Mouse (Mus musculus): Measurements from ENCODE around the gene Zfp933. TPM values are rescaled to one million over a fixed set of nuclear protein-coding genes. Genes with fewer than 3 reads are reported as not detected.

Gene Zfp933
- polyA plus RNA-seq (2014; fragmentation: Nextera tagmentation; extraction: Ambion mirVana) = 2.9 and 3.1 TPM in 2 replicates

- DNase-seq (ENCODE audit: low spot score) (peak; percentile 64), ATAC-seq (replicated peaks; ENCODE audit: low FRiP score) (peak; percentile 88)
- peak within 1 kb of the TSS; percentile 76 for H3K4me3 ChIP-seq (ENCODE audit: low read depth, low read length)
- peak within 1 kb of the TSS; percentile 87 for H3K4me2 ChIP-seq
- H3K27me3 ChIP-seq (replicated peaks; ENCODE audit: control insufficient read depth, insufficient read depth, low read length) = no peaks in the 10 kb centered on the region
- H3K9ac ChIP-seq (ENCODE audit: low read depth, low read length) = peak within 1 kb of the TSS; percentile 69
- peaks cover 13% of the 10 kb centered on the region for H3K4me1 ChIP-seq (replicated peaks; ENCODE audit: control insufficient read depth, insufficient read depth, low read length)
- no peaks in the 10 kb centered on the region for H3K9me3 ChIP-seq (ENCODE audit: control insufficient read depth, low read length)
- H3K27ac ChIP-seq (ENCODE audit: low read depth, low read length) = 0 out of 2 replicates have a peak within 1 kb of the TSS, but pooled peaks have one; percentile 14
- peaks cover 7% of the 10 kb centered on the region; the same call in 1 of the 2 replicates for H3K36me3 ChIP-seq (ENCODE audit: control insufficient read depth, insufficient read depth, low read length)
- 4% methylated on average over 23 of the region's 23 CpGs for WGBS
Observed at GRCm38 (mm10) chr4:147847614-147848583, at the start of gene Zfp933. Zfp933 (minus strand) TSS chr4:147848366.

GRCm38 (mm10) chr4:147897348-147897747, 49.2 kb upstream of the Zfp933 start:
- Histone ChIP-seq H3K4me3 (ENCODE audit: low read depth, low read length) (no peak overlapping the region), H3K9me3 (ENCODE audit: control insufficient read depth, low read length) (no peaks in the 10 kb centered on the region), H3K27me3 (replicated peaks; ENCODE audit: control insufficient read depth, insufficient read depth, low read length) (no peaks in the 10 kb centered on the region), H3K9ac (ENCODE audit: low read depth, low read length) (no peak overlapping the region), H3K36me3 (ENCODE audit: control insufficient read depth, insufficient read depth, low read length) (peaks cover 36% of the 10 kb centered on the region; the same call in 1 of the 2 replicates), H3K4me2 (no peak overlapping the region), H3K4me1 (replicated peaks; ENCODE audit: control insufficient read depth, insufficient read depth, low read length) (peaks cover 5% of the 10 kb centered on the region; the same call in 1 of the 2 replicates), H3K27ac (ENCODE audit: low read depth, low read length) (no peak overlapping the region)
- DNase-seq (ENCODE audit: low spot score) (no peak), ATAC-seq (replicated peaks; ENCODE audit: low FRiP score) (no peak)
- 83% methylated on average over 3 of the region's 3 CpGs for WGBS

GRCm38 (mm10) chr4:147896411-147896810, 48.2 kb upstream of the Zfp933 start:
- Histone ChIP-seq H3K4me1 (replicated peaks; ENCODE audit: control insufficient read depth, insufficient read depth, low read length) (peaks cover 5% of the 10 kb centered on the region; the same call in 1 of the 2 replicates), H3K27ac (ENCODE audit: low read depth, low read length) (no peak overlapping the region), H3K9ac (ENCODE audit: low read depth, low read length) (no peak overlapping the region), H3K27me3 (replicated peaks; ENCODE audit: control insufficient read depth, insufficient read depth, low read length) (no peaks in the 10 kb centered on the region), H3K4me3 (ENCODE audit: low read depth, low read length) (no peak overlapping the region), H3K4me2 (no peak overlapping the region), H3K36me3 (ENCODE audit: control insufficient read depth, insufficient read depth, low read length) (peaks cover 36% of the 10 kb centered on the region; the same call in 1 of the 2 replicates), H3K9me3 (ENCODE audit: control insufficient read depth, low read length) (no peaks in the 10 kb centered on the region)
- DNase-seq (ENCODE audit: low spot score) (no peak), ATAC-seq (replicated peaks; ENCODE audit: low FRiP score) (no peak)
- WGBS = 77% methylated on average over 1 of the region's 1 CpGs

- Histone ChIP-seq H3K4me1 (replicated peaks; ENCODE audit: control insufficient read depth, insufficient read depth, low read length) (peaks cover 3% of the 10 kb centered on the region; the same call in 1 of the 2 replicates), H3K4me3 (ENCODE audit: low read depth, low read length) (no peak overlapping the region), H3K27ac (ENCODE audit: low read depth, low read length) (no peak overlapping the region), H3K4me2 (no peak overlapping the region), H3K9me3 (ENCODE audit: control insufficient read depth, low read length) (no peaks in the 10 kb centered on the region), H3K36me3 (ENCODE audit: control insufficient read depth, insufficient read depth, low read length) (peaks cover 35% of the 10 kb centered on the region; the same call in 1 of the 2 replicates), H3K9ac (ENCODE audit: low read depth, low read length) (no peak overlapping the region), H3K27me3 (replicated peaks; ENCODE audit: control insufficient read depth, insufficient read depth, low read length) (no peaks in the 10 kb centered on the region)
- no peak for DNase-seq (ENCODE audit: low spot score)
- WGBS = 83% methylated on average over 4 of the region's 4 CpGs
- ATAC-seq (replicated peaks; ENCODE audit: low FRiP score) = no peak
Observed at GRCm38 (mm10) chr4:147895815-147896330, 47.7 kb upstream of the Zfp933 start.

- WGBS = 85% methylated on average over 6 of the region's 6 CpGs
- no peaks in the 10 kb centered on the region for H3K9me3 ChIP-seq (ENCODE audit: control insufficient read depth, low read length)
- H3K4me1 ChIP-seq (replicated peaks; ENCODE audit: control insufficient read depth, insufficient read depth, low read length) = no peaks in the 10 kb centered on the region
- H3K27me3 ChIP-seq (replicated peaks; ENCODE audit: control insufficient read depth, insufficient read depth, low read length) = no peaks in the 10 kb centered on the region
- H3K4me3 ChIP-seq (ENCODE audit: low read depth, low read length) = no peak overlapping the region
- peaks cover 45% of the 10 kb centered on the region for H3K36me3 ChIP-seq (ENCODE audit: control insufficient read depth, insufficient read depth, low read length)
- DNase-seq (ENCODE audit: low spot score) = no peak
- no peak overlapping the region for H3K9ac ChIP-seq (ENCODE audit: low read depth, low read length)
- no peak overlapping the region for H3K27ac ChIP-seq (ENCODE audit: low read depth, low read length)
- H3K4me2 ChIP-seq = no peak overlapping the region
- no peak for ATAC-seq (replicated peaks; ENCODE audit: low FRiP score)
Observed at GRCm38 (mm10) chr4:147890341-147890740, 42.2 kb upstream of the Zfp933 start.

GRCm38 (mm10) chr4:147888237-147888636, 40.1 kb upstream of the Zfp933 start:
- H3K9me3 ChIP-seq (ENCODE audit: control insufficient read depth, low read length) = no peaks in the 10 kb centered on the region
- ATAC-seq (replicated peaks; ENCODE audit: low FRiP score) = no peak
- H3K9ac ChIP-seq (ENCODE audit: low read depth, low read length) = no peak overlapping the region
- no peaks in the 10 kb centered on the region for H3K27me3 ChIP-seq (replicated peaks; ENCODE audit: control insufficient read depth, insufficient read depth, low read length)
- H3K27ac ChIP-seq (ENCODE audit: low read depth, low read length) = no peak overlapping the region
- no peak overlapping the region for H3K4me2 ChIP-seq
- H3K4me3 ChIP-seq (ENCODE audit: low read depth, low read length) = no peak overlapping the region
- DNase-seq (ENCODE audit: low spot score) = no peak
- 91% methylated on average over 4 of the region's 4 CpGs for WGBS
- peaks cover 53% of the 10 kb centered on the region for H3K36me3 ChIP-seq (ENCODE audit: control insufficient read depth, insufficient read depth, low read length)
- no peaks in the 10 kb centered on the region for H3K4me1 ChIP-seq (replicated peaks; ENCODE audit: control insufficient read depth, insufficient read depth, low read length)

GRCm38 (mm10) chr4:147887277-147887676, 39.1 kb upstream of the Zfp933 start:
- DNase-seq (ENCODE audit: low spot score) (no peak), ATAC-seq (replicated peaks; ENCODE audit: low FRiP score) (no peak)
- H3K36me3 ChIP-seq (ENCODE audit: control insufficient read depth, insufficient read depth, low read length) = peaks cover 57% of the 10 kb centered on the region
- no peak overlapping the region for H3K4me2 ChIP-seq
- WGBS = 90% methylated on average over 7 of the region's 7 CpGs
- H3K27me3 ChIP-seq (replicated peaks; ENCODE audit: control insufficient read depth, insufficient read depth, low read length) = no peaks in the 10 kb centered on the region
- no peaks in the 10 kb centered on the region for H3K9me3 ChIP-seq (ENCODE audit: control insufficient read depth, low read length)
- no peaks in the 10 kb centered on the region for H3K4me1 ChIP-seq (replicated peaks; ENCODE audit: control insufficient read depth, insufficient read depth, low read length)
- no peak overlapping the region for H3K9ac ChIP-seq (ENCODE audit: low read depth, low read length)
- no peak overlapping the region for H3K27ac ChIP-seq (ENCODE audit: low read depth, low read length)
- no peak overlapping the region for H3K4me3 ChIP-seq (ENCODE audit: low read depth, low read length)

- Histone ChIP-seq H3K4me3 (ENCODE audit: low read depth, low read length) (no peak overlapping the region), H3K4me2 (no peak overlapping the region), H3K27me3 (replicated peaks; ENCODE audit: control insufficient read depth, insufficient read depth, low read length) (no peaks in the 10 kb centered on the region), H3K9me3 (ENCODE audit: control insufficient read depth, low read length) (no peaks in the 10 kb centered on the region), H3K4me1 (replicated peaks; ENCODE audit: control insufficient read depth, insufficient read depth, low read length) (no peaks in the 10 kb centered on the region), H3K9ac (ENCODE audit: low read depth, low read length) (no peak overlapping the region), H3K27ac (ENCODE audit: low read depth, low read length) (no peak overlapping the region), H3K36me3 (ENCODE audit: control insufficient read depth, insufficient read depth, low read length) (peaks cover 68% of the 10 kb centered on the region)
- no peak for DNase-seq (ENCODE audit: low spot score)
- no peak for ATAC-seq (replicated peaks; ENCODE audit: low FRiP score)
- WGBS = 93% methylated on average over 12 of the region's 12 CpGs
Observed at GRCm38 (mm10) chr4:147886158-147886557, 38.0 kb upstream of the Zfp933 start.
